Mouse (Mus musculus) frontal cortex, adult (tissue): ENCODE data around the gene Ppp1r1a.

ENCODE experiments used
- ATAC-seq: cut with Nextera tagmentation; 2 replicates; pipeline ENCODE4 v1.9.2; 2017; ENCODE audit warnings: mild to moderate bottlenecking, moderate library complexity, mixed read lengths; ENCODE audit not compliant: low TSS enrichment

The Ppp1r1a gene

GRCm38 (mm10) chr15:103537822-103538213 is at the start of gene Ppp1r1a:
Gene Ppp1r1a, minus strand, starts transcription at chr15:103538003.
- ATAC-seq: peak; percentile 72

- ATAC-seq: no peak
Observed at GRCm38 (mm10) chr15:103585876-103586275, 48.1 kb upstream of the Ppp1r1a start.

GRCm38 (mm10) chr15:103564981-103565380 is 27.2 kb upstream of the Ppp1r1a start, which contains the start of gene Glycam1:
Gene Glycam1, minus strand, starts transcription at chr15:103565081.
- ATAC-seq: no peak

- peak; percentile 74 for ATAC-seq
Observed at GRCm38 (mm10) chr15:103552096-103552690, 14.4 kb upstream of the Ppp1r1a start.

- ATAC-seq: no peak
Observed at GRCm38 (mm10) chr15:103551053-103551452, 13.2 kb upstream of the Ppp1r1a start.

GRCm38 (mm10) chr15:103549475-103549874 is 11.7 kb upstream of the Ppp1r1a start:
- ATAC-seq: no peak

GRCm38 (mm10) chr15:103547983-103548382 is 10.2 kb upstream of the Ppp1r1a start:
- ATAC-seq: no peak

- no peak for ATAC-seq
Observed at GRCm38 (mm10) chr15:103542526-103542925, 4.7 kb upstream of the Ppp1r1a start.

GRCm38 (mm10) chr15:103540646-103541045 is 2.8 kb upstream of the Ppp1r1a start:
- no peak for ATAC-seq

GRCm38 (mm10) chr15:103539259-103539658 is 1.5 kb upstream of the Ppp1r1a start:
- ATAC-seq: no peak

- ATAC-seq: peak; percentile 58
Observed at GRCm38 (mm10) chr15:103537011-103537821, 587 bp downstream of the Ppp1r1a start.

- no peak for ATAC-seq
Observed at GRCm38 (mm10) chr15:103536456-103536855, 1.3 kb downstream of the Ppp1r1a start.

GRCm38 (mm10) chr15:103535786-103536185 is 2.0 kb downstream of the Ppp1r1a start:
- 0 out of 2 replicates have a peak, but pooled peaks have one; percentile 11 for ATAC-seq

GRCm38 (mm10) chr15:103535030-103535429 is 2.8 kb downstream of the Ppp1r1a start:
- ATAC-seq: peak; percentile 29

- ATAC-seq: no peak
Observed at GRCm38 (mm10) chr15:103534054-103534620, 3.7 kb downstream of the Ppp1r1a start.

GRCm38 (mm10) chr15:103530372-103530771 is 7.4 kb downstream of the Ppp1r1a start:
- peak; percentile 56 for ATAC-seq

- ATAC-seq: no peak
Observed at GRCm38 (mm10) chr15:103523156-103523555, 14.6 kb downstream of the Ppp1r1a start.

GRCm38 (mm10) chr15:103522458-103523099 is 15.2 kb downstream of the Ppp1r1a start:
- 0 out of 2 replicates have a peak, but pooled peaks have one; percentile 5 for ATAC-seq

GRCm38 (mm10) chr15:103519386-103520378 is 18.1 kb downstream of the Ppp1r1a start:
- ATAC-seq: no peak

- ATAC-seq: no peak
Observed at GRCm38 (mm10) chr15:103518600-103519385, 19.0 kb downstream of the Ppp1r1a start.
